Mouse (Mus musculus) T-helper 17 cell (primary cell): ENCODE data around the gene Tmem9.

ENCODE experiments used
- in situ Hi-C, 2 experiments: fragments of 300-600 bp; cut with MboI, MseI; formaldehyde crosslinking; loops; 1 replicate in 1 of 2; 2 replicates in 1 of 2; pipeline ENCODE4 v1.15.1; 2025; ENCODE audit warnings: high pct_unique_total_duplicates in 2 of 2

Gene Tmem9

GRCm38 (mm10) chr1:136031697-136032096, 23.7 kb downstream of the Tmem9 start:
- in situ Hi-C loops = no loop called here

GRCm38 (mm10) chr1:136032961-136033360, 25.0 kb downstream of the Tmem9 start:
- in situ Hi-C loops = no loop called here

GRCm38 (mm10) chr1:136038746-136039538, 31.0 kb downstream of the Tmem9 start:
- in situ Hi-C loops = no loop called here

GRCm38 (mm10) chr1:136040452-136040851, 32.5 kb downstream of the Tmem9 start:
- in situ Hi-C loops = loop anchor here in 1 of 2 experiments (10.0 kb wide), 1 partner anchor 414 kb away; no protein-coding TSS in a partner anchor

GRCm38 (mm10) chr1:136040874-136041273, 32.9 kb downstream of the Tmem9 start:
- in situ Hi-C loops = loop anchor here in 1 of 2 experiments (10.0 kb wide), 1 partner anchor 414 kb away; no protein-coding TSS in a partner anchor

- in situ Hi-C loops = loop anchor here in 1 of 2 experiments (10.0 kb wide), 1 partner anchor 409 kb away; no protein-coding TSS in a partner anchor
These were observed 37.8 kb downstream of the Tmem9 start for GRCm38 (mm10) chr1:136045774-136046173.

- in situ Hi-C loops = loop anchor here in 1 of 2 experiments (10.0 kb wide), 1 partner anchor 407 kb away; no protein-coding TSS in a partner anchor
These were observed 39.5 kb downstream of the Tmem9 start for GRCm38 (mm10) chr1:136047432-136047831.

- in situ Hi-C loops = loop anchor here in 1 of 2 experiments (10.0 kb wide), 1 partner anchor 407 kb away; no protein-coding TSS in a partner anchor
These were observed 39.9 kb downstream of the Tmem9 start for GRCm38 (mm10) chr1:136047894-136048293.

GRCm38 (mm10) chr1:136050312-136051012, 42.5 kb downstream of the Tmem9 start, which contains the start of gene Ascl5:
TSS of gene Ascl5 (plus strand) at chr1:136050804.
- in situ Hi-C loops = no loop called here

- in situ Hi-C loops = no loop called here
These were observed 43.0 kb downstream of the Tmem9 start for GRCm38 (mm10) chr1:136051013-136051315.

GRCm38 (mm10) chr1:136051465-136051864, 43.5 kb downstream of the Tmem9 start:
- in situ Hi-C loops = no loop called here

- in situ Hi-C loops = no loop called here
These were observed 44.6 kb downstream of the Tmem9 start, which contains the start of gene Cacna1s for GRCm38 (mm10) chr1:136052547-136052946. TSS of gene Cacna1s (plus strand) at chr1:136052750.

GRCm38 (mm10) chr1:136055771-136056170, 47.8 kb downstream of the Tmem9 start:
- in situ Hi-C loops = no loop called here

GRCm38 (mm10) chr1:136058594-136058993, 50.6 kb downstream of the Tmem9 start:
- in situ Hi-C loops = no loop called here

GRCm38 (mm10) chr1:136061041-136061789, 53.3 kb downstream of the Tmem9 start:
- in situ Hi-C loops = no loop called here

GRCm38 (mm10) chr1:136061790-136062141, 53.8 kb downstream of the Tmem9 start:
- in situ Hi-C loops = no loop called here

GRCm38 (mm10) chr1:136063991-136064390, 56.0 kb downstream of the Tmem9 start:
- in situ Hi-C loops = no loop called here

- in situ Hi-C loops = no loop called here
These were observed 58.7 kb downstream of the Tmem9 start for GRCm38 (mm10) chr1:136066621-136067020.

GRCm38 (mm10) chr1:136067579-136067978, 59.6 kb downstream of the Tmem9 start:
- in situ Hi-C loops = no loop called here

- in situ Hi-C loops = no loop called here
These were observed 68.1 kb downstream of the Tmem9 start for GRCm38 (mm10) chr1:136076086-136076485.

- in situ Hi-C loops = no loop called here
These were observed 69.7 kb downstream of the Tmem9 start for GRCm38 (mm10) chr1:136077656-136078055.

- in situ Hi-C loops = no loop called here
These were observed 73.2 kb downstream of the Tmem9 start for GRCm38 (mm10) chr1:136081161-136081560.
